Mouse (Mus musculus): Measurements from ENCODE around the gene Cyren.
A peak's percentile ranks its signal among the peaks of the same experiment; 100 is the strongest.

The Cyren gene

GRCm38 (mm10) chr6:34877509-34878321 is at the start of gene Cyren:
Gene Cyren, minus strand, starts transcription at chr6:34878060.
- peak; percentile 95 to 96 for DNase-seq (ENCODE audit: low spot score in 2 of 2)

- DNase-seq (ENCODE audit: low spot score in 2 of 2), result no peak
Measured at GRCm38 (mm10) chr6:34927594-34927993, 49.7 kb upstream of the Cyren start.

GRCm38 (mm10) chr6:34927156-34927555 is 49.3 kb upstream of the Cyren start:
- DNase-seq (ENCODE audit: low spot score in 2 of 2), result peak; percentile 34 to 64

GRCm38 (mm10) chr6:34921941-34922340 is 44.1 kb upstream of the Cyren start:
- DNase-seq (ENCODE audit: low spot score in 2 of 2), result peak; percentile 40 to 44

GRCm38 (mm10) chr6:34920631-34921030 is 42.8 kb upstream of the Cyren start:
- DNase-seq (ENCODE audit: low spot score in 2 of 2), result no peak

- DNase-seq (ENCODE audit: low spot score in 2 of 2), result no peak
Measured at GRCm38 (mm10) chr6:34919956-34920355, 42.1 kb upstream of the Cyren start, which contains the start of gene Stra8. Gene Stra8, plus strand, starts transcription at chr6:34920163.

GRCm38 (mm10) chr6:34919146-34919545 is 41.3 kb upstream of the Cyren start:
- no peak for DNase-seq (ENCODE audit: low spot score in 2 of 2)

- DNase-seq (ENCODE audit: low spot score in 2 of 2), result no peak
Measured at GRCm38 (mm10) chr6:34914462-34914861, 36.6 kb upstream of the Cyren start.

- no peak for DNase-seq (ENCODE audit: low spot score in 2 of 2)
Measured at GRCm38 (mm10) chr6:34913341-34914040, 35.6 kb upstream of the Cyren start.

- DNase-seq (ENCODE audit: low spot score in 2 of 2), result peak; percentile 89 to 93
Measured at GRCm38 (mm10) chr6:34910371-34911219, 32.7 kb upstream of the Cyren start, which contains the start of gene Wdr91. Gene Wdr91, minus strand, starts transcription at chr6:34910876.

GRCm38 (mm10) chr6:34909631-34910345 is 31.9 kb upstream of the Cyren start:
- no peak for DNase-seq (ENCODE audit: low spot score in 2 of 2)

- DNase-seq (ENCODE audit: low spot score in 2 of 2), result no peak
Measured at GRCm38 (mm10) chr6:34907696-34908260, 29.9 kb upstream of the Cyren start.

- peak; percentile 32 to 34 for DNase-seq (ENCODE audit: low spot score in 2 of 2)
Measured at GRCm38 (mm10) chr6:34907121-34907614, 29.3 kb upstream of the Cyren start.

- DNase-seq (ENCODE audit: low spot score in 2 of 2), result peak; percentile 43 to 54
Measured at GRCm38 (mm10) chr6:34906661-34907060, 28.8 kb upstream of the Cyren start.

- DNase-seq (ENCODE audit: low spot score in 2 of 2), result no peak
Measured at GRCm38 (mm10) chr6:34906125-34906524, 28.3 kb upstream of the Cyren start.

GRCm38 (mm10) chr6:34904361-34904760 is 26.5 kb upstream of the Cyren start:
- no peak for DNase-seq (ENCODE audit: low spot score in 2 of 2)

GRCm38 (mm10) chr6:34903851-34904250 is 26.0 kb upstream of the Cyren start:
- DNase-seq (ENCODE audit: low spot score in 2 of 2), result no peak

GRCm38 (mm10) chr6:34903441-34903840 is 25.6 kb upstream of the Cyren start:
- DNase-seq (ENCODE audit: low spot score in 2 of 2), result no peak

GRCm38 (mm10) chr6:34902578-34902977 is 24.7 kb upstream of the Cyren start:
- no peak for DNase-seq (ENCODE audit: low spot score in 2 of 2)

- no peak for DNase-seq (ENCODE audit: low spot score in 2 of 2)
Measured at GRCm38 (mm10) chr6:34901911-34902444, 24.1 kb upstream of the Cyren start.
